Mouse (Mus musculus) heart, postnatal 10 days (tissue): ENCODE data around the gene Mcm7. TPM values are rescaled to one million over a fixed set of nuclear protein-coding genes. Genes with fewer than 3 reads are reported as not detected.

Experiments used
- DNase-seq, 2 experiments: peaks; one replicate each; pipeline ENCODE4 v3.0.0; 2021
- intact Hi-C: fragments of 180-260 bp; cut with DNase I; formaldehyde crosslinking; loops from one replicate; pipeline ENCODE4 v1.15.1; 2025
- microRNA-seq, 2 experiments: library from miRNA; unstranded; fragments of <30 nt; microRNA quantifications; one replicate each; pipeline ENCODE4 v1.2.0; 2022
- total RNA-seq, 2 experiments: library from RNA; stranded (reverse); gene quantifications; 2 replicates each; pipeline ENCODE4 v1.2.3; 2021

Gene Mcm7
- total RNA-seq, 2 experiments from 2014 or later = 30.0 to 37.2 TPM

DNA sequence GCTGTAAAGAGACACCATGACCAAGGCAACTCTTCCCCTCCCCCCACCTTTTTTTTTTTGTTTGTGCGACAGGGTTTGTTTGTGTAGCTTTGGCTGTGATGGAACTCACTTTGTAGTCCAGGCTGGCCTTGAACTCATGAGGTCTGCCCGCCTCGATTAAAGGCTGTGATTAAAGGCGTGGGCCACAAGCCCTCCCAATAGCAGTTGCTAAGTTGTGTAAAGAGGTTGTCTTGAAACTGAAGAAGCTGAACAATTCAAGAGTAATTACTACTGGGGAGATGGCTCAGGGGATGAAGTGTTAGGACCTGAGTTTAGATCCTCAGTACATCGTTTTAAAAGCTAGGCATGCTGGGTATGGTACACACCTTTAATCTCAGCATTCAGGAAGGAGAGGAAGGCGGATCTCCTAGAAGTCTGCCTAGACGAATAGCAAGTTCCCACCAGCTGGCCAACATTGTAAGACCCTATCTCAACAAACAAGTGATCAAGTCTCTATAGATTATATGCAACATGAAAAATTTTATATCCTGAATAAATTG, 11.9 kb downstream of the Mcm7 start:
- intact Hi-C loops = loop anchor here (10.0 kb wide), 1 partner anchor 375 kb away; the partner anchor contains the start of genes Mepce and Zcwpw1
- no peak for DNase-seq

DNA sequence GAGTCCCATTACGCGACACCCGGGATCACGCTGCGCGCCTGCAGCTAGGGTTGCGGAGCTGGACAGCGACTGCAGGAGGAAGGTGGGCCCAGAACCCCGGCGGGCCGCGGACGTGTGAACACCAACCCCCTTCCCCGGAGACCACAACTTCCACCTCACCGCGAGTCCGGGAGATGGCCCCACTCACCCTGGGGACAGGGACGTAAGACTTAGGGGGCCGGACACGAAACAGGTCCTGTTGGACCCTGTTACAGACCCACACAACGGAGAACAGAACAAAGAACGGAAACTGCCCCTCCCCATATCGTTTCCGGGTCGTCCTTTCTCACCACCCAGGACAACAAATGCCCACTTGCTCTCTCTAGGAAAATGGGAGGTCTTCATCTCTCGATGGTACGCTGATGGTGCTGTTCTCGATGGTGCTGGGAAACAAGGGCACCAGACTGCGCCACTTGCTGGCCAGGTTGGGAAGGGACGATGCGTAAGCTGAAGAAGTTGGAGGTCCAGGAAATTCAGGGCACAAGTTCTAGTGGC, 16.7 kb downstream of the Mcm7 start, which contains the start of gene Zfp113:
Gene Zfp113 (minus strand): TSS at position 302 of the 534 bp plus-strand sequence.
- DNase-seq = peak; percentile 93 to 95
- intact Hi-C loops = loop anchor here (1.0 to 5.0 kb wide), 2 partner anchors 38 to 268 kb away; no protein-coding TSS in a partner anchor

DNA sequence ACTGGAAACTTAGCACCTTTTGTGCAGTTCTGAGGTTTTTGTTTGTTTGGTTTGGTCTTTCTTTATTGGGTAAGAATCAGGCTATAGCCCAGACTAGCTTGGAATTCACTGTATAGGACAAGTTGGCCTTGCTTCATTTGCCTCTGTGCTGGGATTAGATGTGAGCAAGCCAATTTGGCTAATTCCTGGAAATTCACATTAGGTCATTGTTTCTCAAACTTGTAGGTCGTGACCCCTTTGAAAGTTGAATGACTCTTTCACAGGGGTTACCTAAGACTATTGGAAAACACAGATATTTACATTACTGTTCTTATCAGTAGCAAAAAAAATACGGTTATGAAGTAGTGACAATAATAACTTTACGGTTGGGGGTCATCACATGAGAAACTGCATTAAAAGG, 17.8 kb downstream of the Mcm7 start:
- intact Hi-C loops = loop anchor here (5.0 kb wide), 1 partner anchor 67 kb away; the partner anchor contains the start of gene Zkscan1
- DNase-seq = no peak

DNA sequence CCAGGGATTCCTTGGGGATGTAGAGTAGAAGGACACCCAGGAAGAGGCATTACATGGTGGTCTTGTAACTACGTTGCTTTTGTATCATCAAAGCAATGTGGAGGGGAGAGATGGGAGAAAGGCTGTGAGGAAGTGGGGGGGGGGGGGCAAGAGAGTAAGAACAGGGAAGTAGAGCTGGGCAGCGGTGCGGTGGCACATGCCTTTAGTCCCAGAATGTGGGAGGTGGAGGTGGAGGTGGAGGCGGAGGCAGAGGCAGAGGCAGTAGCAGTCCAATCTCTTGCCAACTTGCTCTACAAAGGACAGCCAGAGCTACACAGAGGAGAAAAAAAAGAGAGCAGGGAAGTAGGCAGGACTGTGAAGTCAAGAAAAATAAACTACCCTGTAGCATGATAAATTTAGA, 33.6 kb downstream of the Mcm7 start:
- intact Hi-C loops = loop anchor here (5.0 kb wide), 1 partner anchor 251 kb away; no protein-coding TSS in a partner anchor
- DNase-seq = no peak

DNA sequence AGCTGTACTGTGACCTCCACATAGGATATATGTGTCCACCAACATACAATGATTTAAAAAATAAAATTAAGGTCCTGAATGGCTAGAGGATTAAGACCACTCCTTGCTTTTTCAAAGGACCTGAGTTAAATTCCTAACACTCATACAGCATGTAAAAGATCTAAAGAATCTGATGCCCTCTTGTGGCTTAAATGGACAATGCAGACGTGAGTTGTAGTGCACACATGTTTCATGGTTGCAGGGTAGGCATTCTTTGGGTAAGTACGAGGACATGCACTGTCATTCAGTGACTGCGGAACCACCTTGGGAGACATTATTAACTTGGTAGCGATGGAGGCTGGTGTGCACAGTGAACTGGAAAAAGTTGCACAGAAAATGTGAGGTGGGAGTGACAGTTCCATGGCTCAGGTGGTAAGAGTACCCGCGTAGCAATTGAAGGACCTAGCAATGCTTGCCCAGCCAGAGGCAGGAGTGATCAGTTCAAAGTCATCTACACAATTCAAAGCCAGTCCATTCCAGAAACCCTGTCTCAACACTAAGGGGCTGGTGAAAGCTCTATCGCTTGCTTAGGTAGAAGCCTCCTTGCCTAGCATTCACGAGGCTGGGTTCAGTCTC, 34.2 kb downstream of the Mcm7 start:
- intact Hi-C loops = loop anchor here (5.0 kb wide), 1 partner anchor 251 kb away; no protein-coding TSS in a partner anchor

DNA sequence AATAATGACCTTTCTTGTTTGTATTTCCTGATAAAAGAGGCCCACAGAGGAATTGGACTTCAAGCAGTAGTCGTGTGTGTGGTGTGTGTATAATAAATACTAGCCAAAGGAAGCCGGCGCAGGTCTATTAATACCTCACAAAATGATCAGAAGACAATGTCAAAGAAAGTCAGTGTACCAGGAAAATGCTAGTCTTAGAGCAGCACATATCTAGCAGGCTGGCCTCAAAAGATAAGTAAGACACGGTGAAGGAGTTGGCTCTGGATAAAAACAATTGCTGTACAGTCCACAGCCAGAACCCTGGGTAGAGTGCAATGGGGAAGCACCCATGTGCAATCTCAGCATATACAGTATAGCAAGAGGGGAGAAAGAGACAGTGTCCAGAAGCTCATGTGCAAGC, 35.0 kb downstream of the Mcm7 start:
- DNase-seq = no peak
- intact Hi-C loops = loop anchor here (5.0 kb wide), 1 partner anchor 250 kb away; no protein-coding TSS in a partner anchor

More for the DNA sequence above, 34.2 kb downstream of the Mcm7 start:
- DNase-seq = peak; percentile 47 to 66

DNA sequence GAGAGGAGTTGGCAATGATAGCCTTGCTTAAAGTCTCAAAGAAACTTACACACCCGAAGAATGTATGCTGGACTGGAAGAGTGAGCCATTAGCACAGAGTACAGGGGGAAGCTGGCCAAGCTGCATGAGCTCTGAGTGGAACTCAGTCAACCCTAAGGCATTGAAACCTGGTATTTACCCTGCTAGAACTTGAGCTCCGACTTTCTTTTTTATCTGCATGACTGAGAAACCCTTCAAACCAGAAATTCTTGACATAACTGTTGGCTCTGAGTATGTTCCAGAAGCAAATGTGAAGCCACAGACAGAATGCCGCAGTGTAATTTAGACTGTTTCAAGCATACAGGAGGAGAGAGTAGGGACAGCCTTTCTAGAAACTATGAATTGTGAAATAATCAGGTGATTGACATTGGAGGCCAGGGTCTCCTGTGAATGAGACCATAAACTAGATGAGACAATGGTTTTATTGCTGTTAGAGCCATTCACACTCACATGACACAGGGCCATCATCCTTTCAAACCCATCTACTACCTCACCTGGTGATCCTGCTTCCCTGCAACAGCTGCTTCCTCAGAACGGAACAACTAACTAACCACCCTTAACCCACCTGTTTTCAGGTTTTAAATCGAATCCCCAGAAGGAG, 39.7 kb downstream of the Mcm7 start:
- intact Hi-C loops = no loop called here
- no peak for DNase-seq

DNA sequence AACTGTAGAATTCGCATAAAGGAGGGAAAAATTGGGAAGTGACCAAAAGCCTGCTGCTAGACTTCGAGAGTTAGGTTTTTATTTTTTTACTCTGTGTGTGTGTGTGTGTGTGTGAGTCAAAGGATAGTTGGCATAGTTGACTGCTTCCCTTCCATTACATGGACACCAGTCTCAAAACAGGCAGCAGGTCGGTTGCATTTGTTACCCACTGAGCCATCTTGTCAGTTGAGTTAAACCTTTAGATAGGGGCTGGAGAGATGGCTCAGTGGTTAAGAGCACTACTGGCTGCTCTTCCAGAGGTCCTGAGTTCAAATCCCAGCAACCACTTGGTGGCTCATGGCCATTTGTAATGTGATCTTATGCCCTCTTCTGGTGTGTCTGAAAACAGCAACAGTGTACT, 54.2 kb downstream of the Mcm7 start:
- intact Hi-C loops = no loop called here
- no peak for DNase-seq

DNA sequence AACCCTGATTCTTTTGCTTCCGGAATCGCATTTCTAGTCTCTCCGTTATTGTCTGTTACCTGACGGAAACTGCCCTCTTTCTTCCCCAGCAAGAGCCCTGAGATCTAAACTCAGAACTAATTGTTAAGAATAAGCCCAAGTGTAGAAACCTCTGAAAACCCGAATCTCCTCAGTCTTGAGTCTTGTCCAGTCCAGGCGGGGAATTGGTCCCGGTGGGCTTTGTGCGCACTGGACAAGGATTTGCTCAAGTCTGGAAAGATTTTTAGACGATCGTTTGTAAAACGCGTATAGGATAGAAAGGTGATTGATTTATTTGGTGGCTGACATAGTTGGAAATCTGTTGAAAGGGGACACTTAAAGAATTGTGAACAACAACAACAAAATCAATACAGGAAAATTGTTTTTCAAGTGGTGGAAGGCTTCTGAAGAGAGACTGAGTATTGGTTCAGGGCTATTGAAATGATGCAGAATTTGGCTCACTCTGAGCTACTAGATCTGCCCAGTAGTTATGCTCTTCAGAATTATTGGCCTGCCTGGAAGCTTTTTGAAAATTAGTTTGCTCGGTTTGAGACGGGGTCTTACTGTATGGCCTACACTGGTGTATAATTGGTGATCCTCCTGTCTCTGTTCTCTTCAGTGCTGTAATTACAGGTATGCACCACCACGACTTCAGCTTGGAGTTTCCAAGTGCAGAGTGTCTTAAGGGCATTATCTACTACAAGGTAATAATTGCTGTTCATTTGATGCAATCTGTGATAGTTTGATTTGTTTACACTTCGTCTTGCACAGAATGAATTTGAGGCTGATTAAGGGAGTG, 54.8 kb downstream of the Mcm7 start:
- intact Hi-C loops = loop anchor here (1.0 to 2.0 kb wide), 2 partner anchors 33 to 38 kb away; partner anchors contain the start of genes Zfp113 and Zkscan1
- DNase-seq = peak; percentile 6 to 26

DNA sequence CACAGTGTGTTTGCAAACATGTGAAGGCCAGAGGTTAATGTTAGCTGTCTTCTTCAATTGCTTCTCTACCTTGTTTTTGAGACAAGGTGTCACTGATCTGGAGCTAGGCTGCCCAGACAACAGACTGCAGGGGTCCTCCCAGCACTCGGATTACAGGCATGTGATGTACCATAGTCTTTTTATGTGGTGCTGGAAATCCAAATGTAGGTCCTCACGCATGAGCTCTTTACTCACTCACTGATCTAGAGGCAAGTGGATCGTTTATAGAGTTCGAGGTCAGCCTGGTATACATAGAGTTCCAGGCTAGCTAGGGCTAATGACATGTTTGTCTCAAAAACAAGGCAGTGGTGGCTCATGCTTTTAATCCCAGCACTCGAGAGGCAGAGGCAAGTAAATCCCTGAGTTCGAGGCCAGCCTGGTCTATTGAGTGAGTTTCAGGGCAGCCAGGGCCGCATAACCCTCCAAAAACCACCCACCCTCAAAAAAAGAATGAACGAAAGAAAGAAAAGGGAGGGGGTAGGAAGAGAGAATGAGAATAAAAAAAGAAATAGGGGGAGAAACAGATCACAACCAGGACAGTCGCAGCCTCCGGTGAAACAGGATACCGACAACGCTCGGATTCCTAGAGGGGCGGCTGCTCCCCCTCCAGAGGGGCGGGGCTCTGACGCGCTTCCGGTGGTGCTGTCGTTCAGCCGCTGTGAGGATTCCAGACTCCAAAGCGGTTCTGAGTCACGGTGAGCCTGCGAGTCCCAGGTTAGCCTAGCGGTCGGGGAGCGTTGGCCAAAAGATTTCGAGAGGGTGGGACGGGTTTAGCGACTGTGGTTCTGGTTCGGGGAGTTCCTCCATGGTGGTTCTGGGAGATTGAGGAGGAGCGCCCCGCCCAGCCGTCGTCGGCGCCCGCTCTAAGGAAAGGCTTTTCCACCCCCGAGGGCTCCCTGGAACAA, 55.7 kb downstream of the Mcm7 start, which contains the start of gene Zscan21:
Gene Zscan21 (plus strand): TSS at position 649 of the 944 bp plus-strand sequence.
- intact Hi-C loops = loop anchor here (1.0 to 2.0 kb wide), 2 partner anchors 32 to 39 kb away; partner anchors contain the start of genes Zfp113 and Zkscan1

More for the DNA sequence above, 55.7 kb downstream of the Mcm7 start, which contains the start of gene Zscan21:
- peak; percentile 93 to 95 for DNase-seq

Small RNA genes within 50 kb of the gene (microRNA-seq; reads per million reads assigned to microRNA genes)
- 1,662 to 1,702 reads per million in 2 experiments for gene Mir106b
- gene Mir25 = 591 to 736 reads per million in 2 experiments
- 8,628 to 8,950 reads per million in 2 experiments for gene Mir93

Other genes with a start within 250 kb of the Mcm7 start
- gene Gjc3, start 209.3 kb downstream of the Mcm7 start, total RNA-seq = under 1 TPM; 0.34 to 0.37 TPM
- not detected for gene Azgp1, start 190.9 kb downstream of the Mcm7 start, total RNA-seq
- not detected for gene Smok3a, start 151.2 kb downstream of the Mcm7 start, total RNA-seq
- gene Smok3b, start 151.0 kb downstream of the Mcm7 start, total RNA-seq = not detected
- gene Smok3c, start 119.2 kb downstream of the Mcm7 start, total RNA-seq = not detected
- gene Zkscan1, start 87.3 kb downstream of the Mcm7 start, total RNA-seq = 10 to 100 TPM; 20.8 to 24.4 TPM
- gene Zscan21, start 55.5 kb downstream of the Mcm7 start, total RNA-seq = 10 to 100 TPM; 14.5 to 18.2 TPM
- 10 to 100 TPM in 1 of 2 experiments, 1 to 10 TPM in 1; 5.6 to 10.1 TPM for gene Zfp113, start 16.7 kb downstream of the Mcm7 start, total RNA-seq
- gene Cops6, start 11.4 kb downstream of the Mcm7 start, total RNA-seq = 100 to 1,000 TPM; 136 to 145 TPM
- 10 to 100 TPM; 11.3 to 15.5 TPM for gene Ap4m1, start 420 bp downstream of the Mcm7 start, total RNA-seq
- 10 to 100 TPM; 24.4 to 27.6 TPM for gene Taf6, start 15.0 kb upstream of the Mcm7 start, total RNA-seq
- gene Cnpy4, start 15.1 kb upstream of the Mcm7 start, total RNA-seq = 10 to 100 TPM in 1 of 2 experiments, 1 to 10 TPM in 1; 9.2 to 10.1 TPM
- 1 to 10 TPM; 4.7 to 4.8 TPM for gene Mblac1, start 21.9 kb upstream of the Mcm7 start, total RNA-seq
- under 1 TPM; 0.57 TPM for gene Nxpe5, start 53.5 kb upstream of the Mcm7 start, total RNA-seq
- 10 to 100 TPM; 75.6 to 77.5 TPM for gene Lamtor4, start 83.1 kb upstream of the Mcm7 start, total RNA-seq
- gene BC037034, start 91.6 kb upstream of the Mcm7 start, total RNA-seq = 1 to 10 TPM; 5.4 to 6.5 TPM
- under 1 TPM; 0.36 to 0.47 TPM for gene Gal3st4, start 100.4 kb upstream of the Mcm7 start, total RNA-seq
- gene Gm43720, start 107.5 kb upstream of the Mcm7 start, total RNA-seq = not detected
- 1 to 10 TPM in 1 of 2 experiments, under 1 TPM in 1; 0.86 to 1.1 TPM for gene Gpc2, start 107.6 kb upstream of the Mcm7 start, total RNA-seq
- gene Stag3, start 107.8 kb upstream of the Mcm7 start, total RNA-seq = under 1 TPM; 0.17 to 0.22 TPM
- not detected for gene Pvrig, start 169.5 kb upstream of the Mcm7 start, total RNA-seq